Mouse (Mus musculus): ENCODE measurements around the gene Ndrg3.

DNA sequence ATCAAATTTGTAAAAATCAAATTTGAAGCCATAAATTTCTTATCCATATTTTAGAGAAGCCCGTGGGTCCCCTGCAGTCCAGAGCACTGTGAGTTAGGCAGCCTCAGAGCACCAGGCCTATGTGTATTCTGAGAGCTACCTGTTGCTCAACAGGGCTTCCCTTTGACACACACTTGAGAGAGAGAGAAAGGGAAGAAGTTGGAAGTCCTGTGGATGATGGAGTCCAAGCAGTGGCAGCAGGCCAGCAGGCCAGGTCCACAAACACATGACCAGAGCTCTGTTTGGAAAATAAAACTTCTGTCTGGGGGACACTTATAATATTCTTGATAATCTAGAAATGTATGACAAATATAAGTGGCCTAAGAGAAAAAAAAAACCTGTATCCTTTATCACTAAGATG is 58.4 kb downstream of the Ndrg3 start:
- TF ChIP-seq CTCF (conservative IDR thresholded peaks at IDR 0.05; ENCODE audit: insufficient read depth, insufficient read length, low read depth, low read length) (no peak), POLR2A (IDR thresholded peaks at IDR 0.05; ENCODE audit: low read depth, low read length) (no peak)

Measured in kidney, adult 2 months (tissue).